Mouse (Mus musculus) G1E (cell line): ENCODE data around the gene Atp8b4. TPM values are rescaled to one million over a fixed set of nuclear protein-coding genes. Genes with fewer than 3 reads are reported as not detected.

ENCODE experiments used
- ATAC-seq: 2 replicates; pipeline ENCODE4 v1.8.0; 2016; ENCODE audit warnings: mild to moderate bottlenecking; ENCODE audit not compliant: insufficient number of reproducible peaks, poor library complexity, low FRiP score, severe bottlenecking; ENCODE audit errors: extremely low read depth
- DNase-seq: peaks from one replicate; pipeline ENCODE4 v3.0.0; 2012; ENCODE audit warnings: low spot score
- H3K27me3 ChIP-seq: 2 replicates; pipeline ENCODE4 v1.6.1; 2012; ENCODE audit warnings: mild to moderate bottlenecking, low read length, inconsistent platforms; ENCODE audit not compliant: insufficient read depth
- H3K36me3 ChIP-seq: replicated peaks from 2 replicates; pipeline ENCODE3; 2012; ENCODE audit warnings: mild to moderate bottlenecking, inconsistent platforms
- H3K4me1 ChIP-seq: 2 replicates; pipeline ENCODE4 v1.6.1; 2012; ENCODE audit warnings: low read depth, low read length, inconsistent platforms, mixed read lengths; ENCODE audit not compliant: insufficient read depth
- H3K4me3 ChIP-seq: 2 replicates; pipeline ENCODE4 v1.5.1; 2012; ENCODE audit warnings: low read depth, mild to moderate bottlenecking, inconsistent platforms, low read length, moderate library complexity, mixed read lengths
- H3K9me3 ChIP-seq: replicated peaks from 2 replicates; pipeline ENCODE4 v1.6.1; 2012; ENCODE audit warnings: inconsistent platforms
- CTCF ChIP-seq: IDR thresholded peaks from 2 replicates; pipeline ENCODE4 v1.5.1; 2012; ENCODE audit warnings: low read depth, low read length, inconsistent platforms, mixed read lengths
- GATA1 ChIP-seq: IDR thresholded peaks from 2 replicates; pipeline ENCODE4 v1.6.1; 2012; ENCODE audit warnings: borderline replicate concordance, low read length, inconsistent platforms, mixed read lengths
- GATA2 ChIP-seq: IDR thresholded peaks from 2 replicates; pipeline ENCODE4 v1.6.1; 2012; ENCODE audit warnings: low read depth, low read length, inconsistent platforms, borderline replicate concordance
- POLR2AphosphoS5 ChIP-seq: IDR thresholded peaks from 2 replicates; pipeline ENCODE4 v1.6.1; 2012; ENCODE audit warnings: low read depth, low read length, inconsistent platforms; ENCODE audit not compliant: insufficient replicate concordance
- TAL1 ChIP-seq: conservative IDR thresholded peaks from 2 replicates; pipeline ENCODE4 v1.6.1; 2012; ENCODE audit warnings: low read depth, low read length, inconsistent platforms, mixed read lengths
- polyA plus RNA-seq: library from polyadenylated mRNA; stranded (reverse); fragments of >175 nt; gene quantifications from 2 replicates; pipeline ENCODE4 v1.2.3, GENCODE M21; 2012
- total RNA-seq, 2 experiments: library from RNA; stranded (forward) in 1 of 2; stranded (reverse) in 1 of 2; fragments of 200-1000 nt in 1 of 2; fragments of >200 nt in 1 of 2; fragmentation: Nextera tagmentation in 1 of 2; gene quantifications; 2 replicates each; pipeline ENCODE4 v1.2.3; 2014 to 2017

The Atp8b4 gene
- total and polyA plus RNA-seq, 3 experiments: under 0.01 to 0.02 TPM; not detected in 1

DNA sequence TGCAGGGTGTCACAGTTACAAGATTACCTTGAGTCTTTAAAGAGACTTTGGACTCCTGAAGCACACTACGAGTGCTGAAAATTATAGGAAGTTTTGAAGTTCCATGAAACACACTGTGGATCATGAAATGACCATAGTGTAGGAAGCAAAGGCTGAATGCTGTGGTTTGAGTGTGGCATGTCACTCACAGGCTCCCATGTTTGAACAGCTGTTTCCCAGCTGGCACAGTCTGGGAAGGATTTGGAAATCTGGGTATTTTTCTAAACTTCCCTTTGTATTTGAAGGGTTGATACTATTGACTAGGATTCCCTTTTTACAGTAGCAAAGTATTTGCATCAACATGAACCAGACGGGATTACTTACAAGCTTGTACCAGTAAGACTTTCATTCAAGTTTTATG lies 105.5 kb downstream of the Atp8b4 start:
- no peak for DNase-seq
- H3K36me3 ChIP-seq: no peaks in the 10 kb centered on the region
- TF ChIP-seq TAL1 (no peak), GATA1 (no peak), GATA2 (no peak), CTCF (no peak), POLR2AphosphoS5 (no peak)
- no peaks in the 10 kb centered on the region for H3K4me1 ChIP-seq
- H3K9me3 ChIP-seq: no peaks in the 10 kb centered on the region
- no peaks in the 10 kb centered on the region for H3K27me3 ChIP-seq
- no peak for ATAC-seq
- H3K4me3 ChIP-seq: no peak overlapping the region

DNA sequence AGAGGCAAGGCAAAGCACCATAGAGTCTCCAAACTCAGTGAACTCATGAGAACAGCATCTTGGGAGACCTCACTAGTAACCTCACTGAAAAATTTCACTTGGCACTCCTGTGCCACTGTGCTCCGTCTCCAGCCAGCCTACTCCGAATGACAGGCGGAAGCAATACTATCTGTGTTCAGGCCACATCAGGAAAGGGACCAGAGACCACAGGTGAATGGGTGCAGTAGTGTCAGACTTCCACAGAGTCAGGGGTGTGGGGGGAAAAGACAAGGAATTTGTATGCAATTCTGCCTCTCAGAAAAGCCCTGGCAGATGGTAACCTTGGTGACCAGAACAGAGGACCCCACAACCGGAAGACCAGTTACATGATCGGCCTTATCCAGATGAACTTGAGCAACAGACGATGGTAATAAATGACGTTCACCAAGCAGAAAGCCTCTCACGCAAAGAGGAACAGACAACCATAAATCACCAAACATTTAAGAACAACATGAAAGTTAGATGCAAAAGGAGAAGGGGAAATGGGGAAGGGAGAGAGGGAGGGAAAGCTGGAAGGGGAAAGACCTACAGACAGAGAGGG lies 112.9 kb downstream of the Atp8b4 start:
- Histone ChIP-seq H3K9me3 (no peaks in the 10 kb centered on the region), H3K27me3 (no peaks in the 10 kb centered on the region), H3K4me1 (no peaks in the 10 kb centered on the region), H3K36me3 (no peaks in the 10 kb centered on the region), H3K4me3 (no peak overlapping the region)
- ATAC-seq (no peak), DNase-seq (no peak)
- no peak for TF ChIP-seq TAL1
- no peak for TF ChIP-seq CTCF
- no peak for TF ChIP-seq POLR2AphosphoS5
- no peak for TF ChIP-seq GATA1
- no peak for TF ChIP-seq GATA2

- Histone ChIP-seq H3K4me1 (no peaks in the 10 kb centered on the region), H3K27me3 (no peaks in the 10 kb centered on the region), H3K4me3 (no peak overlapping the region), H3K9me3 (no peaks in the 10 kb centered on the region), H3K36me3 (no peaks in the 10 kb centered on the region)
- ATAC-seq: no peak
- no peak for TF ChIP-seq TAL1
- TF ChIP-seq POLR2AphosphoS5: no peak
- no peak for TF ChIP-seq GATA2
- no peak for TF ChIP-seq GATA1
- no peak for TF ChIP-seq CTCF
- no peak for DNase-seq
Observed at GRCm38 (mm10) chr2:126386056-126386455, 114.4 kb downstream of the Atp8b4 start.

DNA sequence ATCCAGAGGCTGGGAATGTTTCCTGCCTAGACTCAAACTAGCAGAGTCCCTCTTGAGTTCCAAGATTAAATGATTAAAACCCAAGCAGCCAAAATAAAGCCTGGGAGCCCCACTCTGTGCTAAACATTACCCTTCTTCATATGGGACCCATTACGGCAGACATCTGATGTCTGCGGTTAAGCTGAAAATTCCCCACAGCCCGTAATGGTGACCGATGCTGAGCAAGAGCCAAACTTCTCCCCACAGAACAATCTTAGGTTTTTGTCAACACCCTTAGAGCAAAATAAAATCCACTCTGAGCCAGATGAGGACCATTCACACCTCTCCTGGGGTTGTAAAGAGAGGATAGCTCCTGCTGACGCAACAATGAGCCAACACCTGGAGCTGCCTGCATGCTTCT lies 120.2 kb downstream of the Atp8b4 start:
- Histone ChIP-seq H3K4me1 (no peaks in the 10 kb centered on the region), H3K4me3 (no peak overlapping the region), H3K36me3 (no peaks in the 10 kb centered on the region), H3K9me3 (no peaks in the 10 kb centered on the region), H3K27me3 (no peaks in the 10 kb centered on the region)
- no peak for ATAC-seq
- no peak for DNase-seq
- no peak for TF ChIP-seq POLR2AphosphoS5
- no peak for TF ChIP-seq GATA1
- TF ChIP-seq TAL1: no peak
- TF ChIP-seq CTCF: no peak

- H3K36me3 ChIP-seq: no peaks in the 10 kb centered on the region
Observed at GRCm38 (mm10) chr2:126371634-126372033, 128.8 kb downstream of the Atp8b4 start.

DNA sequence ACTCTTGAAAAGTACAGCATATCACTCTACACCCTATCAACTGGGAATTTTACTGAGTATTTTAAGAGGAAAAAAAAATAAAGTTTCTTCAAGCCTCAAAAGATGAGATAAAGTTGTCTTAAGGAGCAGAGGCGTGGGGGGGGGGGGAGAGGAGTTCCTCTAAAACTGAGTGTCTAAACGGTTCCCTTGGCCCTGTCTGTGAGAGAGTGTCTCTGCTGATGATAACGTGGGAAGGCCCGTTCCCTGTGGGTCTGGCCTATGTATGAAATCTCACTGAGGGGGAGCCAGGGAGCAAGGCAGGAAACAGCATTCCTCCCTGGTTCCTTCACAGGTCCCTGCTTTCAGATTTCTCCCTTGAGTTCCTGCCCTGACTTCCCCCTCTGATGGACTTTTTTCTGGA lies 130.7 kb downstream of the Atp8b4 start:
- Histone ChIP-seq H3K4me1 (no peaks in the 10 kb centered on the region), H3K9me3 (no peaks in the 10 kb centered on the region), H3K27me3 (0 out of 2 replicates have a peak, but pooled peaks cover 4% of the 10 kb centered on the region), H3K4me3 (no peak overlapping the region), H3K36me3 (no peaks in the 10 kb centered on the region)
- DNase-seq (no peak), ATAC-seq (no peak)
- TF ChIP-seq GATA1 (no peak), POLR2AphosphoS5 (no peak), CTCF (no peak), TAL1 (no peak), GATA2 (no peak)

More at GRCm38 (mm10) chr2:126371634-126372033, 128.8 kb downstream of the Atp8b4 start:
- DNase-seq (no peak), ATAC-seq (no peak)
- no peak overlapping the region for H3K4me3 ChIP-seq
- 0 out of 2 replicates have a peak, but pooled peaks cover 4% of the 10 kb centered on the region for H3K27me3 ChIP-seq
- no peaks in the 10 kb centered on the region for H3K4me1 ChIP-seq
- TF ChIP-seq TAL1 (no peak), GATA2 (no peak), GATA1 (no peak), POLR2AphosphoS5 (no peak), CTCF (no peak)
- H3K9me3 ChIP-seq: no peaks in the 10 kb centered on the region
